Mouse (Mus musculus) spleen, adult 2 months (tissue): ENCODE measurements at regions not wholly inside any gene's neighbourhood (a gene's known extent, or its start where the extent isn't known, plus 50 kb on each side); places are given as distances from the start of the nearest gene placed in this dataset.

Experiments used
- CTCF ChIP-seq: fragments of 200-500 bp; IDR thresholded peaks from 2 replicates; pipeline ENCODE4 v1.5.1; 2011; ENCODE audit warnings: mild to moderate bottlenecking, inconsistent platforms; ENCODE audit not compliant: insufficient read depth, insufficient read length, insufficient replicate concordance; ENCODE audit errors: extremely low read depth
- POLR2A ChIP-seq: fragments of 200-500 bp; IDR thresholded peaks from 2 replicates; pipeline ENCODE4 v1.6.1; 2011; ENCODE audit warnings: low read depth, low read length, inconsistent platforms

- TF ChIP-seq CTCF = no peak
- no peak for TF ChIP-seq POLR2A
These were observed 53.0 kb upstream of the Ank start for GRCm38 (mm10) chr15:27413486-27413885.
